Mouse (Mus musculus): ENCODE data around the gene Mlx.

- TF ChIP-seq POLR2A (IDR thresholded peaks at IDR 0.05; ENCODE audit: low read depth, low read length) = no peak
- TF ChIP-seq CTCF (conservative IDR thresholded peaks at IDR 0.05 in 1 of 2, IDR thresholded peaks at IDR 0.05 in 1 of 2; ENCODE audit: low read depth in 2 of 2, low read length in 2 of 2) = no peak
- peak; percentile 42; the same call in 1 of the 2 replicates for TF ChIP-seq TCF12 (IDR thresholded peaks at IDR 0.05; ENCODE audit: low read depth, low read length)
- peak; percentile 60; the same call in 1 of the 2 replicates for TF ChIP-seq CHD1 (IDR thresholded peaks at IDR 0.05; ENCODE audit: low read depth, low read length)
- TF ChIP-seq USF2 (conservative IDR thresholded peaks at IDR 0.05; ENCODE audit: low read depth, low read length) = no peak
- no peak for TF ChIP-seq MAFK (IDR thresholded peaks at IDR 0.05; ENCODE audit: insufficient replicate concordance, low read length)
Measured at GRCm38 (mm10) chr11:101110708-101111107, 23.6 kb downstream of the Mlx start.
